Mouse (Mus musculus) kidney, embryonic 16.5 days (tissue): ENCODE results near the gene Ugt1a9. TPM values are rescaled to one million over a fixed set of nuclear protein-coding genes. Genes with fewer than 3 reads are reported as not detected.

ENCODE experiments used
- polyA plus RNA-seq: library from polyadenylated mRNA; unstranded; fragments of >200 nt; fragmentation: Nextera tagmentation; extraction: Ambion mirVana; gene quantifications from 2 replicates; pipeline ENCODE4 v1.2.1, GENCODE M21; 2015

The Ugt1a9 gene
- polyA plus RNA-seq, 1 experiment from 2014 or later, result 7.1 TPM

Other genes with a start within 250 kb of the Ugt1a9 start
- gene Dgkd, start 217.5 kb upstream of the Ugt1a9 start, polyA plus RNA-seq, result 33.8 and 35.3 TPM in 2 replicates
- gene Usp40, start 62.2 kb upstream of the Ugt1a9 start, polyA plus RNA-seq, result 38.3 and 42.3 TPM in 2 replicates
- 25.3 and 28.9 TPM in 2 replicates for gene Ugt1a10, start 15.4 kb upstream of the Ugt1a9 start, polyA plus RNA-seq
- 0.13 TPM in 1 of 2 replicates, not detected in the other for gene Ugt1a8, start 17.0 kb downstream of the Ugt1a9 start, polyA plus RNA-seq
- 10.5 and 10.9 TPM in 2 replicates for gene Ugt1a7c, start 24.3 kb downstream of the Ugt1a9 start, polyA plus RNA-seq
- gene Ugt1a6b, start 32.5 kb downstream of the Ugt1a9 start, polyA plus RNA-seq, result 0.81 and 0.82 TPM in 2 replicates
- gene Ugt1a6a, start 64.0 kb downstream of the Ugt1a9 start, polyA plus RNA-seq, result 6.0 and 6.7 TPM in 2 replicates
- gene Ugt1a5, start 95.2 kb downstream of the Ugt1a9 start, polyA plus RNA-seq, result not detected in 2 replicates
- gene Ugt1a2, start 129.8 kb downstream of the Ugt1a9 start, polyA plus RNA-seq, result 68.4 and 84.9 TPM in 2 replicates
- gene Dnajb3, start 135.0 kb downstream of the Ugt1a9 start, polyA plus RNA-seq, result 10.4 and 11.2 TPM in 2 replicates
- 2.4 TPM in 2 replicates for gene Ugt1a1, start 141.2 kb downstream of the Ugt1a9 start, polyA plus RNA-seq
- gene Mroh2a, start 156.2 kb downstream of the Ugt1a9 start, polyA plus RNA-seq, result 1.3 and 2.8 TPM in 2 replicates
- 168 and 187 TPM in 2 replicates for gene Hjurp, start 206.8 kb downstream of the Ugt1a9 start, polyA plus RNA-seq
- gene Trpm8, start 206.9 kb downstream of the Ugt1a9 start, polyA plus RNA-seq, result not detected in 2 replicates